Mouse (Mus musculus): ENCODE data around the gene Krt76.

The Krt76 gene

GRCm38 (mm10) chr15:101860421-101861130 lies 32.1 kb downstream of the Krt76 start:
- DNase-seq (ENCODE audit: low read depth, low spot score), result no peak

GRCm38 (mm10) chr15:101859735-101860170 lies 33.0 kb downstream of the Krt76 start:
- DNase-seq (ENCODE audit: low read depth, low spot score), result no peak

- no peak for DNase-seq (ENCODE audit: low read depth, low spot score)
Observed at GRCm38 (mm10) chr15:101858673-101859425, 33.9 kb downstream of the Krt76 start.

GRCm38 (mm10) chr15:101856696-101857095 lies 36.0 kb downstream of the Krt76 start:
- no peak for DNase-seq (ENCODE audit: low read depth, low spot score)

- DNase-seq (ENCODE audit: low read depth, low spot score), result no peak
Observed at GRCm38 (mm10) chr15:101855732-101856131, 37.0 kb downstream of the Krt76 start.

GRCm38 (mm10) chr15:101854294-101854693 lies 38.4 kb downstream of the Krt76 start:
- DNase-seq (ENCODE audit: low read depth, low spot score), result no peak

GRCm38 (mm10) chr15:101852571-101852970 lies 40.1 kb downstream of the Krt76 start:
- no peak for DNase-seq (ENCODE audit: low read depth, low spot score)

GRCm38 (mm10) chr15:101850694-101851093 lies 42.0 kb downstream of the Krt76 start, which contains the start of gene Krt1:
TSS of gene Krt1 (minus strand) at chr15:101850794.
- DNase-seq (ENCODE audit: low read depth, low spot score), result no peak

GRCm38 (mm10) chr15:101845971-101846403 lies 46.7 kb downstream of the Krt76 start:
- DNase-seq (ENCODE audit: low read depth, low spot score), result no peak

GRCm38 (mm10) chr15:101843192-101843591 lies 49.5 kb downstream of the Krt76 start:
- no peak for DNase-seq (ENCODE audit: low read depth, low spot score)

- DNase-seq (ENCODE audit: low read depth, low spot score), result no peak
Observed at GRCm38 (mm10) chr15:101834784-101835328, 57.9 kb downstream of the Krt76 start.

Data from skeletal muscle tissue, adult 2 months (tissue).